Mouse (Mus musculus): Measurements from ENCODE around the gene Plod1.
A peak's percentile ranks its signal among the peaks of the same experiment; 100 is the strongest.
"Not testable (repeated sequence)": the region's sequence is repeated elsewhere in the genome, so short reads cannot be mapped to it uniquely, and the experiment has no call there.

The Plod1 gene

DNA sequence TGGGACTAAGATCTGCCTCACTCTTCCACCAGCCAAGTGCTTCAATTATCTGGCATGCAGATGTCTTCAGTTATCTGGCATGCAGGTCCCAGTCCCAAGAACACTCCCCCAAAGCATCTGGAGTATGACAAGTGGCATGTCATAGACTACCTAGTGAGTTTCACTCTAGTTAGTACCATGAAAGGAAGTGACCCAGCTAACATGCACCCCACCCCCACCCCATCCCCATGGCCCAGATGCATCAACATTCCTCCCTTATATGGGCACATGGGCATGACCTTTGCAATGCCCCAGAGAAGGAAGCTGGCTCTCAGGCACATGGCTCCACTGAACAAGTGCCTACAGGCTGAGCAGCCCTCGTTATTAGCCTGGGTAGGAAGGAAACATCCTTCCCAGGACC is 40.2 kb downstream of the Plod1 start:
- DNase-seq (ENCODE audit: extremely low read depth, low read depth), result no peak

DNA sequence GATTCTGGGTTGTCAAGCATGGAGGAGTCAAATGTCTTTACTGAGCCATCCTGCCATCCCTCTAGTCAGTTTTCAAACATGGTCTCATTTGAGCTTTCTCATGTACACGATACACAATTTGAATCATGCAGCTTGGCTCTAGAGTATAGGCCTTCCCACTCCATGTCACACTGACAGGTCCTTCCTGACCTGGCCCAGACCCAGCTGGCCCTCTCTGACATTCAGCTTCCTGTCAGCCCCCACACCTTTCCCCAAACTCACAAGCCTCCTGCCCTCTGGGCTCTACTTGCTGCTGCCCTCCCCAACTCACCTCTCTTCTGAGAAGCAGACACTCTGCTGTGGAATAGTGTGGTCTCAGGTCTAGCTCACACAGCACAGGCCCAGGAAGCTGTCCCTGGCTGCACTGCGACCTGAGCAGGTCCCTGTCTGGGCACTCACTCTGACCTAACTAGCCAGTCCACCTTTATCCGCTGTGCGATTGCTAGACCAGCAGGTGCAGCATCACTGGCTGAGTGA is 40.7 kb downstream of the Plod1 start:
- no peak for DNase-seq (ENCODE audit: extremely low read depth, low read depth)

DNA sequence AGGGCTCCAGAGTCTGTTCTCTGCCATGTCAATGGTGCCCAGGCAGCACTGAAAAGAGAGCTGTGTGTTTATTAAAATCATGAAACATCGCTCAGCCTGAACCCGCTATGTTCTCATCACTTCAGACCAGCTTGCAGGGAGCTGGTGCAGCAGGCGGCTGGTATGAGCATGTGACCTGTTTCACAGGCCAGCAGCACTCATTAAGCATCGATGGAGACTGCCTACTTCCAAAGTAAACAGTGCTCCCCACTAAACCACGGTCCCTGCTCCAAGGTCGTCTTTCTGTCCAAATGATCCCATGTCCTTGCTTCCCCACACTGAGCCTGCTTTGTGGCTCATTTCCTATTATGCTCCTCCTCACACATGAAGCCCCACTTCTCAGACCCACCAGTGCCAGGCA is 46.2 kb downstream of the Plod1 start:
- DNase-seq (ENCODE audit: extremely low read depth, low read depth), result no peak

GRCm38 (mm10) chr4:147888237-147888636 is 48.3 kb downstream of the Plod1 start:
- no peak for DNase-seq (ENCODE audit: extremely low read depth, low read depth)

DNA sequence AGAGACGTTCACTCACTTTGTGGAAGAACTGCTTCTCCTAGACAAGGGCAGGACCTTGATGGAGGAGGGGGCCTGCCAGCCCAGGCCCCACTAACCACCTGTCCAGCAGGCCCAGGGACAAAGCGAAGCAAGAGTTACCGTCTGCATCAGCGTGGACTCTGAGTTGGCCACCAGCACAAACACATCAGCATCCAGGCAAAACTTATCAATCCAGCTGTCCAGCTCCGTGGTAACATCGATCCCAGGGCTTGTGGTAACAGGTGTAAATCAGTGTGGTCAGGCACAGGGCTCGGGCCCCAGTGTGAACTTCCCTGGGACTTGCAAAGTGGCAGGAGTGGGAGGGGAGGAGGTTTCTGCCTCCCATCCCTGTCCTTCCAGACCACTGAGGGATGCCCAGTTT is 49.3 kb downstream of the Plod1 start:
- no peak for DNase-seq (ENCODE audit: extremely low read depth, low read depth)

DNA sequence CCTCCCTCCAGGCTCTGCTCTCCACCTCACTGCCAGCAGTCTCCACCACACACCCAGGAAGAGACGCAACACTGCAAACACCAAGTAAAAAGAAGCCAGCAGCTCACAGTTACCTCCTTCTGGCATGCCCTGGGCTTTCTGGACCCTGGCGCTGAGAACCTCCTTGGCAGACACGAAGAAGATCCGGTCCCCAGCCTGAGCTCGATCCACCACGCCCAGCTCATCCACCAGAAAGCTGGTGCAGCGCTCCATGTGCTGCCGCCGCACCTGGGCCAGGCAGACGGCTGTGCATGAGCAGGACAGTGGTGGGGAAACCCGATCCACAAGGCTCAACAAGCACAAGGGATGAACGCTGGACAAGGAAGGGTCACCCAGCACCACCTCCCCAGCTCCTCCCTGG is 50.4 kb downstream of the Plod1 start:
- no peak for DNase-seq (ENCODE audit: extremely low read depth, low read depth)

DNA sequence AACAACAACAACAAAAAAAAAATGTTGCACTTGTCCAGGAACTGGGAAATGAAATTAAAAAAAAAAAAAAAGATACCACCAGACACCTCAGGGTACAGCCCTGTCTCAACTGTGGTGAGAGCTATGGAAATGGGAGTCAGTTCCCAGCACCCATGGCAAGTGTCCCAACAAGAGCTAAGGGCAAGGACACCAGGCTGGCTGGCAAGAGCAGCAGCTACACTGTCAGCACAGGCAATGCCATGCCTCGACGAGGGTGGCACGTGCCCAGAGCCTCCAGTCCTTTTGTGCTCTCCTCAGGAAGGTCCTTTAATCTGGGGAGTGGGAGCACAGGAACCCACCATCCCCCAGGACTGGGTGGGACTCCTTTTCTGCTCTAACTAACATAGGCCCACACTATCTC is 52.4 kb downstream of the Plod1 start:
- no peak for DNase-seq (ENCODE audit: extremely low read depth, low read depth)

DNA sequence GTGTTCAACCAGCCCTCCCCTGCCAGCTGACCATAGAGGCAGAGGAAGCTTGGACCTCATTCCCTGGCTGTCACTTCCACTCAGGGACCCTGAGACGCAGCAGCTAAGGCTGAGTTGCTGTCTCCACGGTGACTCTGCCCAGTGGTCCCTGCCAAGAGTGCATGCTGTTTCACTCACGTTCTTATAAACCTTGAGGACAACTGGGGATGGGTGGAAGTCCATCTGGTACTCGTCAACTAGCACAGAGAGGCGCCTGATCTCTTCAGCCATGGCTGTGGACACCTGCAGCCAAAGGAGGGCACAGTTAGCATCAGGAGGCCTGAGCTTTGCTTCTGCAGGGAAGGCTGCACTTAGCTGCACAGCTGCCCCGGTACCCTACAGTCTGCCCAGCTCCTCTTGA is 53.5 kb downstream of the Plod1 start:
- DNase-seq (ENCODE audit: extremely low read depth, low read depth), result no peak

GRCm38 (mm10) chr4:147881792-147882191 is 54.8 kb downstream of the Plod1 start:
- DNase-seq (ENCODE audit: extremely low read depth, low read depth), result no peak

DNA sequence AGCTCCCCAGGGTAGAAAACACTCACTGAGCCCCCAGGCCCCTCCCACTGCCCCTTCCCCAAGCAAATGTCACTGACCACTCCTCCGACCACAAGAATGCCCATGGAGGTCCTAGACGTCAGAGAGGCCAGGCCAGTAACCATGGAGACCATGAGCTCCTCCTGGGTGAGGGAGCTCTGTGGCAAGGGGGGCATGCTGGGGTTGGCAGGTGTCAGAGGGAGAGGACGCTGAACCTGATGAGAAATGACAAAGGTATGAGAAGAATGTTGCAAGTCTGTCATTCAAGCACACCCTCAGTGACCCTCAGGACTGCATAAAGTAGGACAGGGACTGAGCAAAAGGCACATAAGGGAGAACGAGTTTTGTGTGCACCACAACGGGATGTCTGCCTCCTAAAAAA is 56.7 kb downstream of the Plod1 start:
- DNase-seq (ENCODE audit: extremely low read depth, low read depth), result no peak

GRCm38 (mm10) chr4:147879456-147879855 is 57.1 kb downstream of the Plod1 start:
- DNase-seq (ENCODE audit: extremely low read depth, low read depth), result no peak

DNA sequence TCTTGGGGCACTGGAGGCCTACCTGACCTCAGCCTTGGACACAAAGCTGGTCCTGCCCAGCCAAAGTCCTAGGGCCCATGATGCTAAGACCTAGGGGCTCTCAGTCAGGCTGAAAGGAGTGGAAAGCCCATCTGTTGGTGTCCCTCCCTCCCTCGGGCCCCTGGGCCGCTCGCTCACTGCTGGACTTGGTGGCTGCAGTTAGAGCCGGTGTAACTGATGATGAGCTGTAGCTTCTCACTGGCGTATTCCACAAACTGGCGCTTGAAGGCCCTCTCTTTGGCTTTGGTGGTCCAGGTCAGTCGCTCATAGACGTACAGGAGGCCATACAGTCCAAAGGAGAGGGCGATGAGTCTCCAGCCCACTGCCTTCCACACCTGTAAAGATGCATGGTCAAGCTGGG is 58.0 kb downstream of the Plod1 start:
- no peak for DNase-seq (ENCODE audit: extremely low read depth, low read depth)

GRCm38 (mm10) chr4:147875852-147876575 is 60.6 kb downstream of the Plod1 start:
- no peak for DNase-seq (ENCODE audit: extremely low read depth, low read depth)

DNA sequence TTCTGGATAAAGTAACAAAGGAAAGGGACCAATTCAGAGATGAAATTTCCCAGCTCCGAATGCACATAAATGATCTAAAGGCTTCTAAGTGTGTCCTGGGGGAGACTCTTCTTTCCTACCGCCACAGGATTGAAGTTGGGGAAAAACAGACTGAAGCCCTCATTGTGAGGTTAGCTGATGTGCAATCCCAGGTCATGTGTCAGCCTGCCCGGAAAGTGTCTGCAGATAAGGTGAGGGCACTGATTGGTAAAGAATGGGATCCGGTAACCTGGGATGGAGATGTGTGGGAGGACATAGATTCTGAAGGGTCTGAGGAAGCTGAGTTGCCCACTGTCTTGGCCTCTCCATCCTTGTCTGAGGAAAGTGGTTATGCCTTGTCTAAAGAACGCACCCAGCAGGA is 67.3 kb downstream of the Plod1 start:
- no peak for DNase-seq (ENCODE audit: extremely low read depth, low read depth)

DNA sequence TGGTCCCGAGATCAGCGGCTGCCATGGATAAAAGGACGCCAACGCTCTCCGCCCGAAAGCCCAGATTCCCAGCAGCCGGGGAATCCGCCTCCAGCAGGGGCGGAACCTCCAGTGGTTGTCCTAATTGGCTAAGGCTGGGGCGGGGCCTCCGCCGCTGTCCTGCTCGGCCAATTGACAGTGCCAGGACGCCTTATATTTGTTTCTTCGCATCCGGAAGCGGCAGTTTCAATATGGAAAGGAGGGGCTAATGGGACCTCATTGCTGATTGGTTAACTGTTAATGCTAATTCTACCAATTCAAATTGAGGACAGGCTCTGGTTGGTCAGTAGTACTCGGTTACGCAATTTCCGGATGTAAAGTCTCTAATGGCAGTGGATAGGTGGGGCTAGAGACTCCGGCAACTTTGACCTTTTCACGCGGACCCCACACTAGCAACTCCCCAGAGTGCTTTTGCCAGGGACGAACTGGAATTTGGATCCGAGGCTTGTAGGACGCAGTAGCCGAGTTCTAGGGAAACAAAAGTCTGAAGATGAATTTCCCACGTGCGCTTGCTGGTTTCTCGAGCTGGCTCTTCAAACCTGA is 68.0 kb downstream of the Plod1 start, which contains the start of the genes Miip and Fv1:
TSS of gene Miip (minus strand) at position 367 of the 582 bp plus-strand sequence.
TSS of gene Fv1 (plus strand) at position 530 of the 582 bp plus-strand sequence.
- DNase-seq (ENCODE audit: extremely low read depth, low read depth), result peak; percentile 100

GRCm38 (mm10) chr4:147867563-147868449 is 68.8 kb downstream of the Plod1 start:
- no peak for DNase-seq (ENCODE audit: extremely low read depth, low read depth)

GRCm38 (mm10) chr4:147866793-147867192 is 69.8 kb downstream of the Plod1 start:
- not testable (repeated sequence) for DNase-seq (ENCODE audit: extremely low read depth, low read depth)

GRCm38 (mm10) chr4:147866056-147866455 is 70.5 kb downstream of the Plod1 start:
- no peak for DNase-seq (ENCODE audit: extremely low read depth, low read depth)

GRCm38 (mm10) chr4:147865651-147866050 is 70.9 kb downstream of the Plod1 start:
- no peak for DNase-seq (ENCODE audit: extremely low read depth, low read depth)

GRCm38 (mm10) chr4:147862051-147862450 is 74.5 kb downstream of the Plod1 start:
- DNase-seq (ENCODE audit: extremely low read depth, low read depth), result no peak

Data from MEL-GATA-1-ER (cell line).